Mouse (Mus musculus): Measurements from ENCODE around the gene Axin2. TPM values are rescaled to one million over a fixed set of nuclear protein-coding genes. Genes with fewer than 3 reads are reported as not detected.

Gene Axin2
- polyA plus RNA-seq, 1 experiment from 2014 or later, result 2.4 TPM

- Histone ChIP-seq H3K27ac (ENCODE audit: poor library complexity, severe bottlenecking) (no peak overlapping the region), H3K4me2 (no peak overlapping the region), H3K9ac (no peak overlapping the region), H3K4me1 (replicated peaks) (peaks cover 70% of the 10 kb centered on the region), H3K4me3 (no peak overlapping the region), H3K9me3 (replicated peaks) (no peaks in the 10 kb centered on the region), H3K36me3 (peaks cover 19% of the 10 kb centered on the region), H3K27me3 (replicated peaks) (no peaks in the 10 kb centered on the region; the same call in 1 of the 2 replicates)
- no peak for ATAC-seq (ENCODE audit: insufficient number of reproducible peaks, low FRiP score)
- 70% methylated on average over 6 of the region's 6 CpGs for WGBS
These were observed 9.6 kb downstream of the Axin2 start for GRCm38 (mm10) chr11:108929700-108930099.

GRCm38 (mm10) chr11:108930612-108931011, 10.5 kb downstream of the Axin2 start:
- Histone ChIP-seq H3K27ac (ENCODE audit: poor library complexity, severe bottlenecking) (no peak overlapping the region), H3K4me2 (no peak overlapping the region)

DNA sequence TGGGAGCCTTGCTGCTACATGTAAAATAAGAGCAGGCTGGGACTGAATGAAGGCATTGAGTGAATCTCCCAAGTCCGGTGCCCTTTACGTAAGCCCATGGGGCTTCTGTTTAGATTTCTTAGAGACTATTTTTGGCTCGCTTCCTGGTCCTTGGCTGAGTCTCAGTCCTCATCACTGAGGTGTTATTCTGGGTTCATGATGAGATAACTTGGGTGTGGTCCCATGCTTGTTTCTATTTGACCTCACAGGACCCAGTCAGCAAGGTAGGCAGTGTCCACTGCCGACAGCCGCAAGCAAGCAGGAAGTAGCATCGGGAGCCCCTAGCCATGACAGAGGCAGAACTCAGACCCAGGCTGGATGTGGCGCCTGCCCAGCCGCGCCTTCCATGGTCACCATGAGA, 13.7 kb downstream of the Axin2 start:
- no peak for ATAC-seq (ENCODE audit: insufficient number of reproducible peaks, low FRiP score)
- no peak overlapping the region for H3K27ac ChIP-seq (ENCODE audit: poor library complexity, severe bottlenecking)

More at GRCm38 (mm10) chr11:108930612-108931011, 10.5 kb downstream of the Axin2 start:
- H3K4me3 ChIP-seq, result no peak overlapping the region
- 41% methylated on average over 3 of the region's 3 CpGs for WGBS
- H3K9me3 ChIP-seq (replicated peaks), result no peaks in the 10 kb centered on the region
- ATAC-seq (ENCODE audit: insufficient number of reproducible peaks, low FRiP score), result no peak; the same call in 1 of the 2 replicates
- H3K9ac ChIP-seq, result no peak overlapping the region
- H3K27me3 ChIP-seq (replicated peaks), result no peaks in the 10 kb centered on the region; the same call in 1 of the 2 replicates
- peaks cover 67% of the 10 kb centered on the region for H3K4me1 ChIP-seq (replicated peaks)
- peaks cover 19% of the 10 kb centered on the region for H3K36me3 ChIP-seq

DNA sequence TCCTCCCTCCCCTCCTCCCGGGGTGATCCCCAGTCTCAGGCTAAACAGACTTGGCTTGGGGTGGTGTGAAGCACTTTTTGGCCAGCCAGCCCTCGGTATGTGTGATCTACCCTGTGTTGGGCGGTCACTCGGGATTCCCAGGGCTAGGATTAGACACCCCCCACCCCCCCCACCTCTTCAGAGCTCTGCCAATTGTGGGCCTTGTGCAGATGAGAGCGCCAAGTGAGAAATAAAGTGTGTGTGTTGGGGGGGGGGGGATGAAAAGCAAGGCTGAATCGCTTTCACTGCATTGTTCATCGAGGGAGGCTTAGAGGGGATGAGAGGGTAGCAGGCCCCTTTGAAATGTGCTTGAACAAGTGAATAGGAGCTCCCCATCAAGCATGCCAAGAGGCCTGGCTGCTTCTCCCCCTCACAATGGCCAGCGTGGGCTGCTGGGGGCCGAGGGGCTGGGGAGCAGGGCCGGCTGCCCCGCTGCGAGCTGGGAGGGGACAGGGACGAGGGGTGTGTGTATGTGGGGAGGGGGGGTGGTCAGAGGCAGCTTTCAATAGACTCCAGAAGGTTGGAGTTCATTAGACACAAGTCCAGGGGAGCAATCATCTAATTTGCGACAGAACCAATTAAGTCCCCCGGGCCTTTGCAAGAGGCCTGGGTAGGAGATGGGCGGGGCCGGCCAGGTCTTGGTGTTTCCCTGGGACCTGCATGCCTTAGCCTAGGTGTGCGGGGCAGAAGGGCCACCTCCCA, 15.1 kb downstream of the Axin2 start:
- whole genome bisulfite sequencing, result 81% methylated on average over 18 of the region's 18 CpGs
- H3K4me2 ChIP-seq, result no peak overlapping the region
- no peaks in the 10 kb centered on the region for H3K27me3 ChIP-seq (replicated peaks)
- no peak for ATAC-seq (ENCODE audit: insufficient number of reproducible peaks, low FRiP score)
- H3K4me1 ChIP-seq (replicated peaks), result peaks cover 36% of the 10 kb centered on the region
- no peak overlapping the region for H3K4me3 ChIP-seq
- no peak overlapping the region for H3K9ac ChIP-seq
- H3K36me3 ChIP-seq, result peaks cover 30% of the 10 kb centered on the region
- H3K9me3 ChIP-seq (replicated peaks), result no peaks in the 10 kb centered on the region
- H3K27ac ChIP-seq (ENCODE audit: poor library complexity, severe bottlenecking), result no peak overlapping the region

More for the DNA sequence above, 13.7 kb downstream of the Axin2 start:
- no peaks in the 10 kb centered on the region; the same call in 1 of the 2 replicates for H3K27me3 ChIP-seq (replicated peaks)
- H3K4me1 ChIP-seq (replicated peaks), result peaks cover 50% of the 10 kb centered on the region
- H3K9ac ChIP-seq, result no peak overlapping the region
- no peak overlapping the region for H3K4me2 ChIP-seq
- WGBS, result 58% methylated on average over 9 of the region's 9 CpGs
- H3K4me3 ChIP-seq, result no peak overlapping the region
- no peaks in the 10 kb centered on the region for H3K9me3 ChIP-seq (replicated peaks)
- peaks cover 19% of the 10 kb centered on the region for H3K36me3 ChIP-seq

DNA sequence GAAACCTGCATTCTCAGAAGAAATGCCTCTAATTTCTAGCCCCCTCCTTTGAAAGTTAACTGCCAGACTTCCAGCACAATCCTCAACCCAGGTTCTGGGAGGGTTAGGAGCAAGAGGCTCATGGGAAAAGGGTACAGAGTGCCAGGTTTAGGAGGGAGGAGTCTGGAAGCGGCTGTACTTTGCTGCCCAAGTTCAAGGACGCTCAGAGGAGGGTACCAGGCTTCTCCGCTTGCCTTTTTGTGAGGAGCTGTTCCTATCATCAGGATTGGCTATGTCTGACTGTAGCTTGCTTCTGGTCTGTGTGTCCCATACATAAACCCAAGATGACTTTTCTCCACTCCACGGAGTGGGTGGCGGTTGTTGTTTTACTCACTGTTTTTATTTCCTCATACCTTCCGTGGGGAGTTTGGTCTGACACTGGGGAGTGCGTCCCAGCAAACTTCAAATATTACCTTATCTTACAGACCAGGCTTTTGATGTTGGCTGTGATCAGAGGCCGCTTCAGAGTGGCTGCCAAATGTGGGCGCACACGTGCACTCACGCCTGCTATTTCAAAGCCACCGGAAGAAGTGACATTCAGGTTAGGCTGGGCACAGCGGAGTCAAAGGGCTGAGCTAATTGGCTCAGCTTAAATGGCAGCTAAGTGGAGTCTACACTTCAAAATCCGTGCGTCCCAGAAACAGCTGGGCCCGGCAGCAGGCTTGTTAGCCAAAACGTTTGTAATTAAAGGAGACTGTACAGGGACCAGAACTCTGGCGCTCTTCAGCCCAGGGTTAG, 16.1 kb downstream of the Axin2 start:
- ATAC-seq (ENCODE audit: insufficient number of reproducible peaks, low FRiP score), result no peak
- H3K4me3 ChIP-seq, result no peak overlapping the region
- H3K36me3 ChIP-seq, result peaks cover 30% of the 10 kb centered on the region
- no peaks in the 10 kb centered on the region for H3K9me3 ChIP-seq (replicated peaks)
- WGBS, result 61% methylated on average over 18 of the region's 18 CpGs
- H3K27ac ChIP-seq (ENCODE audit: poor library complexity, severe bottlenecking), result no peak overlapping the region
- H3K4me1 ChIP-seq (replicated peaks), result peaks cover 30% of the 10 kb centered on the region
- H3K9ac ChIP-seq, result no peak overlapping the region
- no peak overlapping the region for H3K4me2 ChIP-seq
- H3K27me3 ChIP-seq (replicated peaks), result no peaks in the 10 kb centered on the region

DNA sequence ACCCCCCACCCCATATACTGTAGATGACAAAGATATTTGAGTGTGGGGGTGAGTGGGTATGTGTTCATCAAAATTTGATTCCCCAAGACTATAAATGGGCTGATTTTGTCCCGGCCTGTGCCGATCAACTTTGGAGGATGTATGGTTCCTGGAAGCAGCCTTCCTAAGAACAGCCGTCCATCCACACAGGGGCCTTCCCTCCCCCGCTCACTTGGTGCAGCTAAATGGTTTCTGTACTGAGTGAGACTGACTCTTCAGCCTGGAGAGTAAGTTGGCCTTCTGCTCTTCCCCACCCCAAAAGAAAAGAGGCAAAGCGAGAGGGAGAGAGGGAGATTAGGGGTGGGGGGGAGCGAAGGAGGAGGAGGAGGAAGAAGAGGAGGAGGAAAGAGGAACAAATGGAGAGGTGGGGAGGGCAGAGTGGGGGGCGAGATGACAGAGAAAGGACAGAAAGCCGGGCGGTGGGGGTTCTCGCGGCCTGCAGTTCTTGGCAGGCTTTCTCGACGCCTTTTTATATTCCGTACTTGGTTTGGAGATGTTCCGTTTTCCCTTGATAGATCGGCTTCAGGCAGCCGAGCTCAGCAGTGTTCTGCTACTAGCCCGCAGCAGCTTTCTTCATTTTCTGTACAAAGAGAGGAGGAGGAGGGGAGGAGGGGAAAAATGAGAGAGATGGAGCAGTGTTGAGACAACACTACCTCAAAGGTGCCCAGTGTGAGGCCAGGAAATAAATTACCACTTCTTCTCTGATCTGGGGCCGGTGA, 20.7 kb downstream of the Axin2 start:
- Histone ChIP-seq H3K27ac (ENCODE audit: poor library complexity, severe bottlenecking) (no peak overlapping the region), H3K27me3 (replicated peaks) (no peaks in the 10 kb centered on the region), H3K4me2 (no peak overlapping the region), H3K9ac (no peak overlapping the region), H3K9me3 (replicated peaks) (no peaks in the 10 kb centered on the region), H3K4me1 (replicated peaks) (peaks cover 11% of the 10 kb centered on the region), H3K36me3 (peaks cover 49% of the 10 kb centered on the region), H3K4me3 (no peak overlapping the region)
- no peak for ATAC-seq (ENCODE audit: insufficient number of reproducible peaks, low FRiP score)
- 70% methylated on average over 19 of the region's 19 CpGs for WGBS

DNA sequence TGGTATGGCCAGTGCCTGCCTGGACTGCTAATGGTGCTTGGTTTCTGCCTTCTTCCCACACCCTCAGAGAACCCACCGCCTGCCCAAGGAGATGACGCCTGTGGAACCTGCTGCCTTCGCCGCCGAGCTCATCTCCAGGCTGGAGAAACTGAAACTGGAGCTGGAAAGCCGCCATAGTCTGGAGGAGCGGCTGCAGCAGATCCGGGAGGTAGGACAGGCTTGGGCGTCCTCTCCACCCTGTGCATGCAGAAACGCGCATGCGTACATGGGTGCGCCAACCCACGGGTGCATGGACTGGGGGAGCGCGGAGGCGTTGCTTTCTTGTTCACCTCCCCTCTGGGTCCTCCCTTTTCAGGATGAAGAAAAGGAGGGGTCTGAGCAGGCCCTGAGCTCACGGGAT, 21.7 kb downstream of the Axin2 start:
- H3K9ac ChIP-seq, result no peak overlapping the region
- no peaks in the 10 kb centered on the region for H3K9me3 ChIP-seq (replicated peaks)
- H3K4me2 ChIP-seq, result no peak overlapping the region
- no peak overlapping the region for H3K4me3 ChIP-seq
- peaks cover 59% of the 10 kb centered on the region for H3K36me3 ChIP-seq
- WGBS, result 92% methylated on average over 18 of the region's 18 CpGs
- H3K27me3 ChIP-seq (replicated peaks), result no peaks in the 10 kb centered on the region
- peaks cover under 1% of the 10 kb centered on the region; the same call in 1 of the 2 replicates for H3K4me1 ChIP-seq (replicated peaks)
- no peak for ATAC-seq (ENCODE audit: insufficient number of reproducible peaks, low FRiP score)
- H3K27ac ChIP-seq (ENCODE audit: poor library complexity, severe bottlenecking), result no peak overlapping the region

- H3K27ac ChIP-seq (ENCODE audit: poor library complexity, severe bottlenecking), result no peak overlapping the region
- WGBS, result 85% methylated on average over 11 of the region's 11 CpGs
- no peak overlapping the region for H3K4me2 ChIP-seq
- ATAC-seq (ENCODE audit: insufficient number of reproducible peaks, low FRiP score), result no peak
- no peaks in the 10 kb centered on the region for H3K27me3 ChIP-seq (replicated peaks)
- no peaks in the 10 kb centered on the region for H3K9me3 ChIP-seq (replicated peaks)
- 0 out of 2 replicates have a peak, but pooled peaks cover 10% of the 10 kb centered on the region for H3K4me1 ChIP-seq (replicated peaks)
- H3K4me3 ChIP-seq, result no peak overlapping the region
- no peak overlapping the region for H3K9ac ChIP-seq
- peaks cover 66% of the 10 kb centered on the region for H3K36me3 ChIP-seq
These were observed 23.6 kb downstream of the Axin2 start for GRCm38 (mm10) chr11:108943741-108944140.

DNA sequence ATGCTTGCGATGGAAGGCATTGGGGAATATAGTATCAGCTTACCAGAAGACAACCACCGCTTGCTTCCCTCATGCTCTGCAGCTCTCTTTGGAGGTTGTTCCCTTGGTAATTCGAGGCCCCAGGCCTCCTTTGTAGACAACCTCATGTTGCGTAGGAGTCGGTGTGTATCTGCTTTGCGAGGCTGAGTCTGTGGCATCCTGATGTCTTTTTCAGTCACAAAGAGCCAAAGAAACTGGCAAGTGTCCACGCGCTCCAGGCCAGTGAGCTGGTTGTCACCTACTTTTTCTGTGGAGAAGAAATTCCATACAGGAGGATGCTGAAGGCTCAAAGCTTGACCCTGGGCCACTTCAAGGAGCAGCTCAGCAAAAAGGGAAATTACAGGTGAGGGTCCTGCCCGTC, 25.5 kb downstream of the Axin2 start:
- Histone ChIP-seq H3K9ac (no peak overlapping the region), H3K36me3 (peaks cover 69% of the 10 kb centered on the region), H3K27ac (ENCODE audit: poor library complexity, severe bottlenecking) (no peak overlapping the region), H3K9me3 (replicated peaks) (no peaks in the 10 kb centered on the region), H3K4me2 (no peak overlapping the region), H3K27me3 (replicated peaks) (no peaks in the 10 kb centered on the region), H3K4me1 (replicated peaks) (0 out of 2 replicates have a peak, but pooled peaks cover 10% of the 10 kb centered on the region), H3K4me3 (no peak overlapping the region)
- 91% methylated on average over 9 of the region's 9 CpGs for WGBS
- ATAC-seq (ENCODE audit: insufficient number of reproducible peaks, low FRiP score), result no peak

GRCm38 (mm10) chr11:108947425-108948184, 27.5 kb downstream of the Axin2 start:
- 58% methylated on average over 20 of the region's 20 CpGs for WGBS
- peaks cover 59% of the 10 kb centered on the region for H3K36me3 ChIP-seq
- H3K27ac ChIP-seq (ENCODE audit: poor library complexity, severe bottlenecking), result 0 out of 2 replicates have a peak overlapping the region, but pooled peaks have one; percentile 2
- H3K9me3 ChIP-seq (replicated peaks), result no peaks in the 10 kb centered on the region
- H3K4me3 ChIP-seq, result no peak overlapping the region
- H3K9ac ChIP-seq, result no peak overlapping the region
- no peak overlapping the region for H3K4me2 ChIP-seq
- peaks cover 17% of the 10 kb centered on the region for H3K4me1 ChIP-seq (replicated peaks)
- no peak for ATAC-seq (ENCODE audit: insufficient number of reproducible peaks, low FRiP score)
- no peaks in the 10 kb centered on the region for H3K27me3 ChIP-seq (replicated peaks)

Measured in heart, embryonic 12.5 days (tissue).